Mouse (Mus musculus): ENCODE measurements at regions not wholly inside any gene's neighbourhood (a gene's known extent, or its start where the extent isn't known, plus 50 kb on each side); places are given as distances from the start of the nearest gene placed in this dataset.

DNA sequence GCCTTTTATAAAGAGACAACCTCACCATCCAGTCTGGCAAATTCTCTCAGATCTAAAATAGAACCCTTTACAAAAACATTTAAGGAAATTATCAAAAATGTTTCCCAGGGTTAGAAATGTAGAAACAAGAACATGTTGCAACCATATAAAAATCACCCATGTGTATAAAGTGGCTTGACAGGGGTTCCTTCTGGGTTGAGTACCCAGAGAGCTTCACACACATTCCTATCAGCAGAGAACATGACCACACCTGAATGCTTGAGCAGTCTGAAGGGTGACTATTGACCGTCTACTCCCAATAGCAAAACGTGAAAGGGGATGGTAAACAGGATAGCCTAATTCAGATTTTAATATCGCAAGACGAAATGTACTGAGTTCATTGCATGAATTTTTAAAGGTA, 57.8 kb upstream of the Zfand5 start:
- WGBS = 89% methylated on average over 4 of the region's 4 CpGs
- no peaks in the 10 kb centered on the region for H3K9me3 ChIP-seq (ENCODE audit: control insufficient read depth, low read length)
- ATAC-seq (replicated peaks; ENCODE audit: low FRiP score, low TSS enrichment, low read depth) (no peak), DNase-seq (ENCODE audit: low spot score) (no peak)
- no peaks in the 10 kb centered on the region for H3K27me3 ChIP-seq (replicated peaks; ENCODE audit: control insufficient read depth, insufficient read depth, low read length)
- H3K4me3 ChIP-seq (ENCODE audit: low read depth, low read length) = no peak overlapping the region
- H3K9ac ChIP-seq (ENCODE audit: low read length) = no peak overlapping the region
- H3K4me1 ChIP-seq (replicated peaks; ENCODE audit: control insufficient read depth, insufficient read depth, low read length) = no peaks in the 10 kb centered on the region
- H3K27ac ChIP-seq (ENCODE audit: low read depth) = no peak overlapping the region
- no peak overlapping the region for H3K4me2 ChIP-seq (ENCODE audit: low read length)
- H3K36me3 ChIP-seq (ENCODE audit: control insufficient read depth, insufficient read depth, low read length) = no peaks in the 10 kb centered on the region

DNA sequence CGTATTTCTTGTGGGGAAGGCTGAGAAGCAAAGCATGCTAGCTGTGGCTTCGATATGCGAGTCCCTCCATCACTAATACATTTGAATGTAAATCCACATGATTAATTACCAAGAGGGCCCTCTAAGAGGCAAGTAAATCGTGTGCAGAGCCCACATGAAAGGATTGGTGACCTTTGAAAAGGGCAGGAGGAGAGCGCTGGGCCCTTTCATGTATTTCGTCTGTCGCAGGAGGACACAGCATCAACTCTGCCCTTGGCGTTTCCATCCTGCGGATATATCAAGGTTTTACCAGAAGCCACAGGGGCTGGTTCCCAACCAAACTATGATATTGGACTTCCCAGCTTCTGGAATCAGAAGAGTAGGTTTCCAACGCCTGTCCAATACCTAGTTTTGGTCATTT, 78.6 kb upstream of the Zfand5 start:
- no peak overlapping the region for H3K27ac ChIP-seq (ENCODE audit: low read depth)
- no peak for ATAC-seq (replicated peaks; ENCODE audit: low FRiP score, low TSS enrichment, low read depth)
- H3K9ac ChIP-seq (ENCODE audit: low read length) = no peak overlapping the region
- no peaks in the 10 kb centered on the region for H3K4me1 ChIP-seq (replicated peaks; ENCODE audit: control insufficient read depth, insufficient read depth, low read length)
- H3K36me3 ChIP-seq (ENCODE audit: control insufficient read depth, insufficient read depth, low read length) = no peaks in the 10 kb centered on the region
- DNase-seq (ENCODE audit: low spot score) = no peak
- no peaks in the 10 kb centered on the region for H3K27me3 ChIP-seq (replicated peaks; ENCODE audit: control insufficient read depth, insufficient read depth, low read length)
- H3K4me3 ChIP-seq (ENCODE audit: low read depth, low read length) = no peak overlapping the region
- no peaks in the 10 kb centered on the region for H3K9me3 ChIP-seq (ENCODE audit: control insufficient read depth, low read length)
- WGBS = 68% methylated on average over 10 of the region's 10 CpGs
- H3K4me2 ChIP-seq (ENCODE audit: low read length) = no peak overlapping the region

DNA sequence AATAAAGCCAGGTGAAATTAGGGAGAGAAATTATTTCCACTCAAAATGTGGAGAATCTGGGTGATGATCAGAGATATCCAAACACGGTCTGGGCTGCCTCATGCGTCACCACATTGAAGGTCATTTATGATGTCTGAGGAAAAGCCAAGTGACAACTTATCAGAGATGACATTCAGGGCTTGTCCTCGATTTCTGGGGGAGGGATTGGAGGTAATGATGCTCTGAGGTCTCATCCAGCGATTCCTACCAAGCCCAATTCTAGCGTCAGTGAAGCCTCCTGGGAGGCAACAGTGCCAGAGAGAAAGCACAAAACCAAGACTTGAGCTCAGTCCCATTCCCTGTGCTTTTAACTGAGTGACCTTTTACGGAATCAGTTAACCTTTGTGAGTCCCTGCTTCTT, 79.5 kb upstream of the Zfand5 start:
- Histone ChIP-seq H3K36me3 (ENCODE audit: control insufficient read depth, insufficient read depth, low read length) (no peaks in the 10 kb centered on the region), H3K27me3 (replicated peaks; ENCODE audit: control insufficient read depth, insufficient read depth, low read length) (no peaks in the 10 kb centered on the region), H3K4me1 (replicated peaks; ENCODE audit: control insufficient read depth, insufficient read depth, low read length) (no peaks in the 10 kb centered on the region), H3K9ac (ENCODE audit: low read length) (no peak overlapping the region), H3K4me2 (ENCODE audit: low read length) (no peak overlapping the region), H3K4me3 (ENCODE audit: low read depth, low read length) (no peak overlapping the region), H3K27ac (ENCODE audit: low read depth) (no peak overlapping the region), H3K9me3 (ENCODE audit: control insufficient read depth, low read length) (no peaks in the 10 kb centered on the region)
- no peak for ATAC-seq (replicated peaks; ENCODE audit: low FRiP score, low TSS enrichment, low read depth)
- 84% methylated on average over 6 of the region's 6 CpGs for WGBS
- DNase-seq (ENCODE audit: low spot score) = no peak

DNA sequence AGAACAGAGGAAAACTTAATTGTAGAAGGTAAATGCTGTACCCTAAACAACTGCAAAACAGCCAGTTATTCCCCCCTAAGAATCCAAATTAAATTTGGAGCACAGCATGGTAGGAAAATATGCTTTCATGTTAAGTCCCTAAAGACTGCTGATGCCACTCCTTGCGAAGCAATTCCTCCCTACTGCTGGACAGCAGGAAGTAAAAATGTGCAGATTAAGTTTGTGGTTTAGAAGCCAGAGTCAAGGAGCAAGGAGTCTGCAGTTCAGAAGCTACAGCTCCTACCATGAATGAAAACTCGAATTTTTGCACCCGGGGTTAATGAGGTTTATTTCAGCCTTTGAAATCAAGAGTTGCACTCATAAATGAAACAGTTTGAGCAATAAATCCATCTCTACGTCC, 82.9 kb upstream of the Zfand5 start:
- DNase-seq (ENCODE audit: low spot score) (no peak), ATAC-seq (replicated peaks; ENCODE audit: low FRiP score, low TSS enrichment, low read depth) (no peak)
- Histone ChIP-seq H3K4me1 (replicated peaks; ENCODE audit: control insufficient read depth, insufficient read depth, low read length) (no peaks in the 10 kb centered on the region), H3K27me3 (replicated peaks; ENCODE audit: control insufficient read depth, insufficient read depth, low read length) (no peaks in the 10 kb centered on the region), H3K9me3 (ENCODE audit: control insufficient read depth, low read length) (no peaks in the 10 kb centered on the region), H3K4me3 (ENCODE audit: low read depth, low read length) (no peak overlapping the region), H3K27ac (ENCODE audit: low read depth) (no peak overlapping the region), H3K4me2 (ENCODE audit: low read length) (no peak overlapping the region), H3K9ac (ENCODE audit: low read length) (no peak overlapping the region), H3K36me3 (ENCODE audit: control insufficient read depth, insufficient read depth, low read length) (no peaks in the 10 kb centered on the region)
- WGBS = 68% methylated on average over 4 of the region's 4 CpGs

DNA sequence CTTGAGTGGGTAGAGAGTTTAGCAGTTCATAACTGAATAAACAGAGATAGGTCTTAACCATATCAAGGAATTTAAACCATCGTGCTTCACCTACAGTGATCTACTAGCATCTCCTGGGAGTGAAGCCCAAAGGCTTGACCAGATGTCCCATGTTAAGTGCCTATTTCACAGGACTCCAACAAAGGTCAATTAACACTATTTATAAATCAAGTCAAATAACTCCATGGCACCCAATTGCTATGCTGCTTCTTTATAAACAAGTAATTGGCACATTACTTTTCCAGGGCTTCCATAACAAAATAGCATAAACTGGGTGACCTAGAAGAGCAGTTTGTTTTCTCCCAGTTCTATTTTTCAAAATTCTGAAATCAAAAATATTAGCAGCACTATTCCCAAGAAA, 85.4 kb upstream of the Zfand5 start:
- H3K4me2 ChIP-seq (ENCODE audit: low read length) = no peak overlapping the region
- no peak overlapping the region for H3K9ac ChIP-seq (ENCODE audit: low read length)
- no peak overlapping the region for H3K4me3 ChIP-seq (ENCODE audit: low read depth, low read length)
- no peaks in the 10 kb centered on the region for H3K36me3 ChIP-seq (ENCODE audit: control insufficient read depth, insufficient read depth, low read length)
- H3K27ac ChIP-seq (ENCODE audit: low read depth) = no peak overlapping the region
- H3K9me3 ChIP-seq (ENCODE audit: control insufficient read depth, low read length) = no peaks in the 10 kb centered on the region
- H3K27me3 ChIP-seq (replicated peaks; ENCODE audit: control insufficient read depth, insufficient read depth, low read length) = no peaks in the 10 kb centered on the region
- no peaks in the 10 kb centered on the region for H3K4me1 ChIP-seq (replicated peaks; ENCODE audit: control insufficient read depth, insufficient read depth, low read length)
- 79% methylated on average over 1 of the region's 1 CpGs for WGBS
- DNase-seq (ENCODE audit: low spot score) = no peak
- no peak for ATAC-seq (replicated peaks; ENCODE audit: low FRiP score, low TSS enrichment, low read depth)

DNA sequence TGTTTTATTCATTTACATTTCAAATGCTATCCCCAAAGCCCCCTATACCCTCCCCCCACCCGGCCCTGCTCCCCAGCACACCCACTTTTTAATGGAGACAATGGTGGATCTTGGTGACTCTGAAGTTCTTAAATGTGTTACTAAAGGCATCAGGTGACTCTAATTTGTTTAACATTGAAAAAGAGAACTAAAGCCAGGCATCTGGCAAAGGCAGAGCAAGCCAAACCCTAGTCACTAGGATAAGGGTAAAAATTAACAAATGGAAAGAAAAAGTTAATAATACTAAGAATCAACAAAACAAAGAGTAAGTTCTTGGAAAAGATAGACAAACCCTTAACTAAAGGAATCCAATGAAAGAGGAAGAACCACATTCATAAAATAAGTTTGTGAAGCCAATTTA, 86.1 kb upstream of the Zfand5 start:
- Histone ChIP-seq H3K27ac (ENCODE audit: low read depth) (no peak overlapping the region), H3K9me3 (ENCODE audit: control insufficient read depth, low read length) (no peaks in the 10 kb centered on the region), H3K4me2 (ENCODE audit: low read length) (no peak overlapping the region), H3K4me1 (replicated peaks; ENCODE audit: control insufficient read depth, insufficient read depth, low read length) (no peaks in the 10 kb centered on the region), H3K36me3 (ENCODE audit: control insufficient read depth, insufficient read depth, low read length) (no peaks in the 10 kb centered on the region), H3K9ac (ENCODE audit: low read length) (no peak overlapping the region), H3K27me3 (replicated peaks; ENCODE audit: control insufficient read depth, insufficient read depth, low read length) (no peaks in the 10 kb centered on the region), H3K4me3 (ENCODE audit: low read depth, low read length) (no peak overlapping the region)
- 79% methylated on average over 1 of the region's 1 CpGs for WGBS
- DNase-seq (ENCODE audit: low spot score) (no peak), ATAC-seq (replicated peaks; ENCODE audit: low FRiP score, low TSS enrichment, low read depth) (no peak)

DNA sequence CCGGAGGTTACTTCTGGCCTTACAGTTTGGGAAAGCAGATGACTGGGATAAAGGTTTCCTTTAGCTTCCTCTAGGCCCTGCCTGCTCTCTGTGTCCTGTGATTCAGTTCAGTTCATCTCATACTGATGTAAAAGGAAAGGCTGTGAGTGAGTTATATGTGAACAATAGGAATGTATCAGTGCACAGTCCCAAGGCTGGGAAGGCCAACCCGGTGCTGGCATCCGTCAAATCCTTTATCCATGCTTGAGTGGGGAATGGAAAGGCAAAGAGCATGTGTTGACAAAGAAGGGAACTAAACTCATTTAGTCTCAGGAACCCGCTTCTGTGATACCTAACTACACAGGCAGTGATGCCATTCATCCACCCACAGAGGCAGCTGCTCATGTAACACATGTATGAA, 89.0 kb upstream of the Zfand5 start:
- no peak overlapping the region for H3K27ac ChIP-seq (ENCODE audit: low read depth)
- H3K4me1 ChIP-seq (replicated peaks; ENCODE audit: control insufficient read depth, insufficient read depth, low read length) = no peaks in the 10 kb centered on the region
- no peak overlapping the region for H3K4me3 ChIP-seq (ENCODE audit: low read depth, low read length)
- no peak overlapping the region for H3K9ac ChIP-seq (ENCODE audit: low read length)
- no peaks in the 10 kb centered on the region for H3K27me3 ChIP-seq (replicated peaks; ENCODE audit: control insufficient read depth, insufficient read depth, low read length)
- 85% methylated on average over 4 of the region's 4 CpGs for WGBS
- DNase-seq (ENCODE audit: low spot score) = no peak
- H3K4me2 ChIP-seq (ENCODE audit: low read length) = no peak overlapping the region
- no peaks in the 10 kb centered on the region for H3K36me3 ChIP-seq (ENCODE audit: control insufficient read depth, insufficient read depth, low read length)
- no peaks in the 10 kb centered on the region for H3K9me3 ChIP-seq (ENCODE audit: control insufficient read depth, low read length)
- ATAC-seq (replicated peaks; ENCODE audit: low FRiP score, low TSS enrichment, low read depth) = no peak

DNA sequence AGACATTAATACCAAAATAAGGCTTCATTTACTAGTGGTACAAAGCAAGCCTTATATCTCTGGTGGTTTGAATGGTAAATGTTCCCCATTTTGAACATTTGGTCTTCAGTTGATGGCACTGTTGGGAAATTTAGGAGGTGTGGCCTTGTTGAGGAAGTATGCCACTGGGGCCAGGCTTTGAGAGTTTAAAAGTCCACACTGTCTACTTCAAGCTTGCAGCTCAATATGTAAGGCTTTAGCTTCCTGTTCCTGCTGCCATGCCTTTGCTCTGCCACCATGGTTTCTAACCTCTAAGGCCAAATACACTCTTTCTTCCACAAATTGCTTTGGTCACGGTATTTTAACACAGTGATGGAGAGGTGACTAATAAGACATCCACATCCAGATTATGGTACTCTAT, 92.2 kb upstream of the Zfand5 start:
- H3K27me3 ChIP-seq (replicated peaks; ENCODE audit: control insufficient read depth, insufficient read depth, low read length) = no peaks in the 10 kb centered on the region
- H3K9ac ChIP-seq (ENCODE audit: low read length) = no peak overlapping the region
- no peak overlapping the region for H3K4me2 ChIP-seq (ENCODE audit: low read length)
- ATAC-seq (replicated peaks; ENCODE audit: low FRiP score, low TSS enrichment, low read depth) = no peak
- no peak overlapping the region for H3K27ac ChIP-seq (ENCODE audit: low read depth)
- H3K36me3 ChIP-seq (ENCODE audit: control insufficient read depth, insufficient read depth, low read length) = no peaks in the 10 kb centered on the region
- WGBS = 96% methylated on average over 1 of the region's 1 CpGs
- no peak overlapping the region for H3K4me3 ChIP-seq (ENCODE audit: low read depth, low read length)
- DNase-seq (ENCODE audit: low spot score) = no peak
- H3K9me3 ChIP-seq (ENCODE audit: control insufficient read depth, low read length) = no peaks in the 10 kb centered on the region
- H3K4me1 ChIP-seq (replicated peaks; ENCODE audit: control insufficient read depth, insufficient read depth, low read length) = no peaks in the 10 kb centered on the region

DNA sequence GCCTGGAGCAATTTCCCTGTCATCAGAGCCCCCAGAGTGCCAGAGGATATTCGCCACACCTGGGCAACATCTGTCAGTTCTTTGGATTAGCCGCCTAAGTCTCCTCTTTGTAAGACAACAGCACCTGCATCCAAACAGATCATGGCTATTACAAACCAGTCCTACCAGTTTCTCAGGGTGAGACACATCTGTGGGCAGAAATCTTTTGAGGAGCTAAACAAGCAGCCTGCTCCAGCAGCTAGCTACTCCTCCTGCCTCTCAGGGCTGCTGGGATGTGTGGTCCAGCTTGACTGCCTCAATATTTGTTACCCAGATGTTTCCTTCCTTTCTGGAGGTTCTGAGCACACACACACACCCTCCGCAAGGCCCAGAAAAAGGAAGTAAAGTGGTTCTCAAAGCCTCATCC, 96.6 kb upstream of the Zfand5 start:
- no peaks in the 10 kb centered on the region for H3K36me3 ChIP-seq (ENCODE audit: control insufficient read depth, insufficient read depth, low read length)
- WGBS = 64% methylated on average over 3 of the region's 3 CpGs
- peaks cover 14% of the 10 kb centered on the region; the same call in 1 of the 2 replicates for H3K4me1 ChIP-seq (replicated peaks; ENCODE audit: control insufficient read depth, insufficient read depth, low read length)
- H3K9ac ChIP-seq (ENCODE audit: low read length) = no peak overlapping the region
- H3K9me3 ChIP-seq (ENCODE audit: control insufficient read depth, low read length) = no peaks in the 10 kb centered on the region
- DNase-seq (ENCODE audit: low spot score) (no peak), ATAC-seq (replicated peaks; ENCODE audit: low FRiP score, low TSS enrichment, low read depth) (no peak)
- no peak overlapping the region for H3K4me3 ChIP-seq (ENCODE audit: low read depth, low read length)
- H3K27ac ChIP-seq (ENCODE audit: low read depth) = no peak overlapping the region
- H3K4me2 ChIP-seq (ENCODE audit: low read length) = no peak overlapping the region
- no peaks in the 10 kb centered on the region for H3K27me3 ChIP-seq (replicated peaks; ENCODE audit: control insufficient read depth, insufficient read depth, low read length)

Data from intestine, embryonic 14.5 days (tissue).